Mouse (Mus musculus): ENCODE measurements around the gene Cpe. TPM values are rescaled to one million over a fixed set of nuclear protein-coding genes. Genes with fewer than 3 reads are reported as not detected.
"Not testable (repeated sequence)": the region's sequence is repeated elsewhere in the genome, so short reads cannot be mapped to it uniquely, and the experiment has no call there.

Cpe gene
- total RNA-seq, 2 experiments from 2014 or later: 96.8 to 101 TPM

DNA sequence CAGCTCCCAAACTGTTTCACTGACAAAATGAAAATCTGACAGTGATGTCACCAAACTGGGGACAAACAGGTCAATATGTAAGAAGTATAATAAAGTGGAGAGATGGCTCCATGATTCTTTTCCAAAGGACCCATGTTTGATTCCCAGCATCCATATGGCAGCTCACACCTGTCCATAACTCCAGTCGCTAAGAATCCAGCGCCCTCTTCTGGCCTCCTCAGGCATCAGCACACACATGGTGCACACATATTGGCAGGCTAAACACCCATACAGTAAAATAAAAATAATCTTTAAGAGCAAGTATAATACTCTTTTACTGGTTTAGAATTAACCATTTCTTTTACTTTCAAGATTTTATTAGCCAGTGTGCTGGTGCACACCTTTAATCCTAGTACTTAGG, 16.5 kb downstream of the Cpe start:
- no peak for DNase-seq (ENCODE audit: low spot score in 2 of 2)

DNA sequence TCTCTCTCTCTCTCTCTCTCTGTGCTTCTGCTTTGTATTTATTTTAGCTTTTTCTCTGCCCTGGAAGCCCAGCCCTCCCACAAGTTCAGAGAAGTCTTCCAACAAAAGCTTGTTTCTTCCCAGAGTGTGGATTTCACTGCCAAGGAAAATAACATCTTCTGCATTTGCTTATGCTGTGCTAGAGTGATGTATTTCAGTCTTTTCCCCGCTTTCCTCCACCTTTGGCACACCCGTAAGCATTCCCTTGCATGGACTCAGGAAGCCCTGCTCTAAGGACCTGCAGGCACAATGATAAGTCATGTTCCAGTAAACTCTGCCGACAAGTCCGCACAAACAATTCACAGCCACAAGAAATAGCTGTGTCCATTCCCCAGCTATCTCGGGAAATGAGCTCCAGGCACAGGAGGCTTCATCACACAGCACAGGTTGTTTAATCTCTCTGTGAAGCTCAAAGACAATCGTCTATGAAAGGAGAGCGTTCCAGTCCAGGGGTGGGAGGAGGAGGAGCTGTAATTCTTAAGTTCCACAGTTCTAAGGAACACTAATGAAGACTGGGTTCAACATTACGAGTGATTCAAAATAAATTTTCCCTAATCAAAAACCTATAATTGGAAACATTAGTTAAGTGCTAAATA, 17.8 kb downstream of the Cpe start:
- DNase-seq (ENCODE audit: low spot score in 2 of 2): no peak

DNA sequence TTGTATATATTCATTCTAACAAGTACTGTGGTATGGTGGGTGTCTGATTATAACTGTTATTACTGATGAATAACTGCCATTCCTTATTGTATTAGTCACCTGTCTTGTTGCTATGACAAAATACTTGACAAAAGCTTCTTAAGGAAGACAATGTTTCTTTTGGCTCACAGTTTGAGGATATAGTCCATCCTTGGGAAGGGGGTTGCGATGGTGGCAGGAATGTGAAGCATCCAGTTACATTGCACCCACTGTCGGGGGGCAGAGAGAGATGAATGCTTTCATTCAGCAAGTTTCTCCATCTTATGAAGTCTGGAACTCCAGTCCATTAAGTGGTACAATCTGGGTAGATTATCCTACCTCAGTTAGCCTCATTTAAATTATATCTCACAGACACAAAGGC, 19.9 kb downstream of the Cpe start:
- no peak for DNase-seq (ENCODE audit: low spot score in 2 of 2)

DNA sequence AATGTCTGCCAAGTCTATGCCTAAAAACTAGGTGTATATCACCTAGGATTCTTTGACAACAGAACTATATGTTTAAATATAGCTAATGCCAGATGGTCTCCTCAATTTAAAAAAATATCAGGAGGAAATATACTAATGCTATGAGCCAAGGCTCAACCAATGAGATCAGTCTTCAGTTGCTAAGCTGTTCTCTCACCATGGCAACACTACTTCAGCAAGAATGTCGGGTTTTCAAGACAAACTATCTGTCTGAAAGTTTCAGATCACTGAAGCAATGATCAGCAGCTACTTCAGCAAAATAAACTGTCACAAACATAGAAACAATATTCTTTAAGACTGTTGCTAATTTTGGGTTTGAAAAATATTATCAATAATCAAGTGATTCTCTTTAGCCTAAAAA, 20.9 kb downstream of the Cpe start:
- no peak for DNase-seq (ENCODE audit: low spot score in 2 of 2)

DNA sequence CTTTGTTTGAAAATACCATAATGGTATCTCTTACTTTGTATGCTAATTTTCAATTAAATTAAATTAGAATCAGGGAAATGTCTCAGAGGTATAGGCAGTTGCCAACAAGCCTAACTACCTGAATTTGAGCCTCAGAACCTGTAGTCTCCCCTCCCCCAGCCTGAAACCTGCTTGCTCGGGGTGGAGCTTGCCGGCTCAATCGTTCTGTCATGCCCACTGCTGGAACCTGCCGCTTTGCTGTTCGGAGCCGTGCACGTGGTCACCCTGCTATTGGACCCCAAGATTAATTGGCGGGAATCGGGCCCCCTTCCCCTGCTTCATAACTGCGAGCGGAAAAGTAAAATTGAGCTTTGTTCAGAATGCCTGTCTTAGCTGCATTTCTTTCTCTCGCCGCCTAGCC, 26.5 kb downstream of the Cpe start:
- not testable (repeated sequence) for DNase-seq (ENCODE audit: low spot score in 2 of 2)

DNA sequence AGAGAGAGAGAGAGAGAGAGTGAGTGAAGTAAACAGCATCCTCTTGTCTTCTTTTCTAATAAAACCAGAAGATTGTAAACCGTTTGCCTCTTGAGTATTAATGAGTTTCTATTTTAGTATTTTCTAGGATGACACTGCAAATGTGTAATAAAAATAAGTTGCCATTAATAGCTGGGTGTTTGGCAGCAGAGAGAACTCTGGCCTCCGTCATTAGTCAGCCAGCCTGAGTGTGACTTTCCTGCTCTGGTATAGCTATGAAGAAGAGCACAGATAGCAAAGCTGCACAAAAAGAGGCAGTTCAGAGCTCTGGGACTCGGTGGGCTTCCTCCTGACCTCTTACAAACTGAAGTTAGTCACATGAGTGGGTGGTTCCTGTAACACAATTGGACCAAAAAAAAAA, 27.3 kb downstream of the Cpe start:
- DNase-seq (ENCODE audit: low spot score in 2 of 2): no peak

DNA sequence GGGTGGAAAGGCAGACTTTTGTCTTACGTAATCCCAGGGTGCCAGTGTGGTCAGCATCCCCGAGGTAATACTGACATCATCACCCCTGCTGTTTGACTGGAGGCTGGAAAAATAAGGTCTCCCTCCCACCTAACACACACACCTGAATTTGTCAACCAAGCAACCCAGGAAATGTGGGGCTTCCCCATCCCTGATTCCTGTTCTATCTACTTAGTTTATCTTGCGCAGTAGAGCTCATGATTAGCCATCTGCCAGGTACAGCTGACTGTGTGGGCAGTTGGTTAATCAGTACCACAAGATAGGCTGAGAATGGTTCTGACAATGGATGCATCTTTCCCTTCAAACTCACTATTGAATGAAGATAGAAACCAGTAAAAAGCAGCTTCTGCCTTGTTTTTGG, 28.0 kb downstream of the Cpe start:
- DNase-seq (ENCODE audit: low spot score in 2 of 2): no peak

DNA sequence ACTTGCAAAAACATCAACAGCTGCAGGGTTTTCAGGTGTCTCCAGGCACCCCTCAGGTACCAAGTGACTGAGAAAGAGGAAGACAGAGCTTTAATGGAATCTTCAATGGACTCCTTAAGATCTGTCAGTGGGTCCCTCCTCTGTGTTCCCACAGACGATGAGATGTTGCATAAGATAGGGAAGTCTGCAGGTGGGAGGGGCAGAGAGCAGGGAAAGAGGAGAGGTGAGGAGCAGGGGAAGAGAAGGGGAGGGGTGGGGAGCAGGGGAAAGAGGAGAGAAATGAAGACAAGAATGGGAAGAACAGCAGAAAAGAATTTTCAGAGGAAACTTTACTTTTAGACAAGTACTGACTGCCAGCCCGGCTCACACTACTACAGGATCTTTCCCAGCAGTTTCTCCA, 28.5 kb downstream of the Cpe start:
- no peak for DNase-seq (ENCODE audit: low spot score in 2 of 2)

DNA sequence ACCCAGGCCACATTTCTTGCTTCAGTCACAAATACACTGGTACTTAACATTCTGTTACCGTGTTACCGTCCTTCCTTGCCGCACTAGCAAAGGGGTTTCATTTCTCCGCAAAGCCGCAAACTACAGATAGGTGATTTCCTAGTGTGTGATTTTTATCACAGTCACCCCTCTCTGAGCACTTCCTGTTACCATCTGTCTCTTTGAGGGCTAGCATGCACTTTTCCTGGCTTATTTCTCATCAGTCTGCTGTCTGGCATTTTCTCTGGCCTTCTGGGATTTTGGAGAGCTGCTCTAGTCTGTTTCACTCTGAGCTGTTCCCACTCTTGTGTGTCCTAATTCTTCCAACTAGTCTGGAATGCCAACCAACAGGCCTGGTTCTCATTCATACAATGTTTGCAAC, 33.8 kb downstream of the Cpe start:
- no peak for DNase-seq (ENCODE audit: low spot score in 2 of 2)

DNA sequence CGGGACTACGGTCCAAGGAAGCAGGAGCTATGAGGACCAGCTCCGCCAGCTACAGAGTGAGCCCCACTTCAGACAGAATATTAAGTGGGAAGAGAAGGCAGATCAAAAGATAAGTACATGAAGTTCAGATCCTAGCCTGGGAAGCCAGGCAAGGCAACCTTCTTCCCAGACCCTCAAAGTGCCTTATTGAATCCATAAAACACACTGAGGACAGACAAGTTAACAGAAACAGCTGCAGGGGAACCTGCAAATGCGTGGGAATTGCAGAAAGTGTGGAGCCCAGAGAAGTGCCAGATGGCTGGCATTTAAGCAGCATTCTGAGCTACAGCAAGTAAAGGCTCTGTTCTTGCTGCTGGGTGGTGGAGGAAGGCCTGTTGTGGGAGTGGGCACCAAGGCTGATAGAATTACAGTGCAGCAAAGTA, 34.9 kb downstream of the Cpe start:
- no peak for DNase-seq (ENCODE audit: low spot score in 2 of 2)

DNA sequence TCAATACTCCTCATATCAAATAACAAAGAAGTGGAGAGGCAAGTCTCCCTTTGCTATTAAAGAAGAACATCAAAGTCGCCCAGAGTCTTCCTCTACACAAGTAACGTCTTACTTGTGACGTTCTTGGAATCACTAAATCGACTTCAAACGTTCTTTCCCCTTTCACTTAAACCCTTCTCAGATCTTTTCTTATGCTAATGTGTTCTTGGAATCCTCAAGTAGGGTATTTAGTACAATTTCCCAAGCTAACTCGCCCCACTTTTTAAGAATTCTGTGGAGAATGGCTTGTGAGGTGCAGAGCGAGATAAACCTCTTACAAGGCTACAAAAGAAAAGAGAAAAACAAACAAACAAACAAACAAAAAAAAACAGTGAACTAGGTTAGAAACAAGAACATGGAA, 35.3 kb downstream of the Cpe start:
- no peak for DNase-seq (ENCODE audit: low spot score in 2 of 2)

DNA sequence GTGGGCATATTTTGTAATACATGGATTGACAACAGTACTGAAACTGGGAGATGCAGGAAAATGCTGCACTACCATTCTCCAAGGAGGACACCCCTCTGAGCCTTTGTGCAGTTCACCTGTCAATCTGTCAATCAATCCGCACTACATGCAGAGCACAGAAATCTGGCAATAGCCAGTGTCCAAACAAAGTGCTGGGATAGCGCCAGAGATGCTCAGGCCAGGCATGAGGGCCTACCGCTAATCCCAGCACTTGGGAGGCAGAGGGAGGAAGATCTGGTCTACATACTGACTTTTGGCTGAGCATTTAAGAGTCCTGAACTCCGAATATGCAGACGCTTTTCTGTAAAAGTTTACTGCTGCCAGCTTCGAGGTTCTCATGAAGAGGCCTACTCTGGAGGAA, 37.0 kb downstream of the Cpe start:
- no peak for DNase-seq (ENCODE audit: low spot score in 2 of 2)

DNA sequence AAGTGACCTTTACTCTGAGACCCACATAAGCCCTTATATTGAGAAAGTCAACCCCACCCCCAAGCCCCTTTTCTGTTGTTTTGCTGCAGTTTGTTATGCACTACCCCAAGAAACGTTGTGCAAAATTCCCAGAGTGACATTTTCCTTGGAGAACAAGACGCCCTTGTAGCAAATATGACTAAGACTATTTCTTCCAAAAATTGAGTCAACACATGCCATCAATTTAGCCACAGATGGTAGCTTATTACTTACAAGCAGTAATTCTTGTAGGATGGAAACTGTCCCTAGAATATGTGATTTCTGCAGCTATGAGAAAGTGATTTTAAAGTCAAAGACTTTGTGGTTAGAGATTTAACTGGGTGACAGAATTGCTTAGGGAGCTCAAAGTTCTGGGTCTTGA, 37.8 kb downstream of the Cpe start:
- no peak for DNase-seq (ENCODE audit: low spot score in 2 of 2)

DNA sequence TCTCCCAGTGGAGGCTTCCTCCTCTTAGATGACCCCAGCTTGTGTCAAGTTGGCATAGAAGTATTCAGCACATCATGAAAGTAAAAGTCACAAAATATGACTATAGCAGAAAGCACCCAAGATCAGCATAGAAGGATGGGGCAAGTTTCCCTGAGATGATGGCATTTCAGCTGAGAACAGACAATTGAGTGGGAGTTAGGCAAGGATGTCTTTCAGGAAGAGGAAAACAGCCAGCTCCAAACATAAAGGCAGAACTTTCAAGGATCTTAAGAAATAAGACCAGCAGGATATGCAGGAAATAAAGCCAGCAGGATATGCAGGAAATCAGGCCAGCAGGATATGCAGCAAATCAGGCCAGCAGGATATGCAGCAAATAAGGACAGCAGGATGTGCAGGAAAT, 40.6 kb downstream of the Cpe start:
- no peak for DNase-seq (ENCODE audit: low spot score in 2 of 2)

DNA sequence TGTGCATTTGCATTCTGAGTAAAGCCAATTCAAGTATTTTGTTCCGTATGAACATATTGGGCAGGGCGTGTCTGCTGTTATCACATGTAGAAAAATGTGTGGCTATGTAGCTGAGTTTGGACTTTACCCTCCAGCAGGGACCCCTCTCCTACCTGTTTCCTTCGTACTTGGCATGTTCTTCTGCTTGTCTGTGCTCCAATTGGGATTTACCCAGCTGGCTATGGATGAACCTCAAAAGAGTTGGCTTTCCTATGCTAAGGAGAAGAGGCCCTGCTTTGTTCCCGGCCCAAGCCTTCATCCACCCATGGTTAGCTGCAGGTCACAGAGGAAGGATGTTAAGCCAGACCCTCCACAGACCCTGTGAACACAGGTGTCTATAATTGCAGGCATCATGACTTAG, 44.8 kb downstream of the Cpe start:
- DNase-seq (ENCODE audit: low spot score in 2 of 2): no peak

DNA sequence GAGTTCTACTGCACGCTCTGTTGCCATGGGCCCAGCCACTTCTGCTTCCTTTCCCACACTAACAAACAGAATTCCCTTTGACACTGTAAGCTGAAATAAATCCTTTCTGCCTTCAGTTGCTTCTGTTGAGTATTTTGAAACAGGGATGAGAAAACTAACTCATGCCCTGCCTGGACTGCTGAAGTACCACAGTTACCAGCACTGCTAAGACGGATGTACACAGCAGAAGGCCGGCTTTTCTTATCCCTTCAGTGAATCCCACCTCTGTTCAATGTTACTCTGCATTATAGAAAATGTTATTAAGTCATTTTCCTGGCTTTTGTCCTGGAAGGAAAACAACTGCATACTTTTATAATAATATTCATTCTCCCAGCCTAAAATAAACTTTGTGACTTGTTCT, 45.7 kb downstream of the Cpe start:
- no peak for DNase-seq (ENCODE audit: low spot score in 2 of 2)

DNA sequence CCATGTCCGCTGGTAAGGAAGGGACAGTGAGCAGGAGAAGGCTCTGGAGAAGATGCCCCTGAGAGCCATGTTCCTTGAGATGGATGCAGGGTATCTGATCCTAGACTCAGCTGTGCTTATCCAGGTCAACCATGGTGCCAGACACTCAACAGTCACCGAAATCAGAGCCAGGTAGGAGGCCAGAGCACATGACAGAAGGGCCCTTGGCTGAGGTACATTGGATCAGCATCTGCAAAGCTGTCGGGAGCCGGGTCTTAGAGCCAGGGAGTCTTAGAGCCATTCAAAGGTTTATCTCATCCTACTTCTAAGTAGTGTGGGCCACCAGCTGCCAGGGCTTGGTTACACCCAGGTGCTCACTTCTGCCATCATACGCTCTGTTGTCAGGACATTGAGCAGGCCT, 46.4 kb downstream of the Cpe start:
- no peak for DNase-seq (ENCODE audit: low spot score in 2 of 2)

DNA sequence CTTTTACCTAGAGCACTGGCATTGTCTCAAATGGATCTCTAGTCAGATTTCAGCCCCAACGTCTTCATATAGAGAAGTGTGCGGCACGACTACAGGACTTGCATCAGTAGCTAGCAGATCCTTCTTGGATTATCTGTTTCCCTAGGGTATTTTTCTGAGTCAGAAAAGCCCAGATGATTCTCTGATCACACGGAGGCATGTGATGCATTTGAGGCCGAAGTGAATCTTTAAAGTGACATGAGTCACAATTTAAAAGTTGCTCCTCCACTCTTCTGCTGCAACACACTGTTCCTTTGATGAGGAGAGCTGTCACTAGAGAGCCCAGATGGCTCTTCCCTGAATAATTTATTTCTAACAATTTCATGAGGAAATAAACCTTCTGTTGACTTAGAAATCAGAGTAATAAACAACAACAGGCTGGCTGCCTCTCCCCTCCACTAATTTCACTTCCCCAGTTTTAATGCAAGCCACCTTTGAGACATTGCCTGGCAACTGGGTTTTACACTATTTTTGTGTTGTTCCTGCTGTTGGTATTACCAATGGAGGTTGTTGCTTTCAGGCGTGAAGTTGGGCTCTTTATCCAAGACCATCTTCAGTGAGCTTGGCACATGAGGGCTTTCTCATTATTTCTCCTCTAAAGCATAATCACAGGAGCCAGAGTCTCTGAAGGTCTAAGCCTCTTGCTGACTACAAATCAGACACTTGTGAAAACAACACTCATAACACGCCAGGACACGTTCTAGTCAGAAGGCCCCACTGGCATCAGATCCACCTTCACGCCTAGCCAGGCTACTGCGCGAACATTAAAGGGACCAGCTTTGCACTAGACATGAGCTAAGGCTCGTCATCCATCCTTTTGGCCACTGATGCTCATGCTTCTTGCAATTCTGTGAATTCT, 48.5 kb downstream of the Cpe start:
- DNase-seq (ENCODE audit: low spot score in 2 of 2): no peak

DNA sequence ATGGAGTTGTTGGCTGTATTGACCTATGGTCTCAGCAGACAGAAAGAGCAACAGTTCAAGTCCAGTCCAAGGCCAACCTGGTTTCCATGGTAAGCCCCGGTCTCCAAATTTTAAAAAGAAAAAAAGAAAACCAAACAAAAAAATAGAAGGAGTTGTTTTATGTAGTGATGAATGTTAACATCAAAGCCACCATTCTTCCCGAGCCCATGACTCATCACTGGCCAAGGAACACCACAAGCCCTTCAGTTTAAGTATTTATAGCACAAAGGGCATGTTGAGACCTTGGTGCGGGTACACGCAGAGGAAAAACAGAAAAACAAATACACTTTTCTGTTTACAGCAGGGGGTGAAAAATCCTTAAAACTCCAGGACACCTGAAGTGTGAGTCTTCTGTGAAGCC, 49.5 kb downstream of the Cpe start:
- DNase-seq (ENCODE audit: low spot score in 2 of 2): no peak

DNA sequence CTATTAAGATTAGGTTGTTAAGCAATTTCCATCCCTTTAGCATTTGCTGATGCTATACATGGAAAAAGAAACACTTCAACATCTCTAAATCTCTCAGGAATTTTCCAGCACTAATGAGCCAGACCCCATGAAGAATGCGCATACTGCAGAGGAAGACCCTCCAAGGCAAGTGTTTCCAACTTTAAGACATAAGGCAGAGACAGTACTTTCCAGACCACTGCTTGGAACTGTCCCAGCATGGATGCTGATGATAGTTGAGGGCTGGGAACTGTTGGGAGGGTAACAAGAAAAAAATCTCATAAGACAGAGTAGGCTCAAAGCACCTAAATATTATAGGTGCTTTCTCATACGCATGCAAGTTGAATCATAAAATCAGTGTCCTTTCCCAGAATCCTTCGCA, 50.1 kb downstream of the Cpe start:
- DNase-seq (ENCODE audit: low spot score in 2 of 2): no peak

DNA sequence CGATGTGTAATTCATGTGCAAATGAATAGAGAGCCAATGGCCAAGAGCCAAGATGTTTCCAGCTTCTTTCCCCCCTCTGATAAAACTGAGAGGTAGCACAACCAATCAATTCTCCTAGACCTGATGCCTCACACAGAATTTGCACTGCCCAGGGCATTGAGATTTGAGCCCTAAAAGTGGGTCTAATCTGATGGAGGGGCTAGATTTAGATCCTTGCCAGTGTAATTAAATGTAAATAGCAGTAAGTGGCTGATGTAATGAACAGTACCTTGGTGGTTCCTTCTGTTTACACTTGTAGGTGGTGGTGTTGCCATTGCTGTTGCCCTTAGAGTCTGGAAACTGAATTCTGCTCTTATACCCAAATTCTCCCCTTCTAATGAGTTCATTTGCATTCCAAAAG, 52.3 kb downstream of the Cpe start:
- no peak for DNase-seq (ENCODE audit: low spot score in 2 of 2)

DNA sequence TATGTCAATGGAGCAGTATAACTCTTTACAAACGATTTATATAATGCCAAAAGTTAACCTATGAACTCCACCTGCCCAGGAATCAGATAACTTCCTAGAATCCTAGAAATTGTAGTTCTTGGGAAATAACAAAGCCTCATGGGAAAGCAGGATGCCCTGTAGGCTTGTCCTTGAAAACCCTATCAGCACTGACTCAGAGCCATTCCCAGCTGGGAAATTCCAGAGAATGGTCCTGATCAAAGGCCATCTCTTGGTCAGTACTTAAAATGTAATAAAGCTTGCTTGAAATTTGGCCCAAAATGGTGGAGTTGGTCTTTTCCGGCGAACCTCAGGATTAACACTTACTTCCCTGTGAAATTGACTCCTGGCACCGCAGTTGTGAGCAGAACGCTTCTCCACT, 53.2 kb downstream of the Cpe start:
- DNase-seq (ENCODE audit: low spot score in 2 of 2): no peak

DNA sequence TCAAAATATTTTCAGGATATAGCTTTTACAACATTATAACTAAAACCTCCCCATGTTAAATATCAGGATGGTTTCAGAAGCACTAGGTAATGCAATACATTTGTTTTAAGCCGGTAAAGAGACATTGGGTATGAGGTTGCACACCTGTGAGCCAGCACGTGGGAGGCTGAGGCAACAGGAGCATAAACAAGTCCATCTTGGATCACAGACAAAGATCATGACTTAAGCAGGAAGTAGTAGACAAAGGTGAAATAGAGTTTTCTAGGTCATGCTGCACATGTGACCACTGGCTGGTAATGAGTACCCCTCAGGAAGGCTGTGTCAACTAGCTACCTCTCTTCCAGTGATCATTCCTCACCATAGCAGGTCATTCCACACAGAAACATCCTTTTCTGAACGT, 58.0 kb downstream of the Cpe start:
- no peak for DNase-seq (ENCODE audit: low spot score in 2 of 2)

Measured in gastrocnemius, postnatal 4 days (tissue).